Mouse (Mus musculus): ENCODE data around the gene Gm4131. TPM values are rescaled to one million over a fixed set of nuclear protein-coding genes. Genes with fewer than 3 reads are reported as not detected.

Gene Gm4131
- polyA plus RNA-seq, 1 experiment, result not detected

- H3K27ac ChIP-seq (ENCODE audit: control insufficient read depth, insufficient read depth, low read length), result no peak overlapping the region
- TF ChIP-seq POLR2A (IDR thresholded peaks at IDR 0.05; ENCODE audit: control insufficient read depth, extremely low read depth, insufficient read depth, low read length, poor library complexity) (no peak), CTCF (IDR thresholded peaks at IDR 0.05; ENCODE audit: borderline replicate concordance, control insufficient read depth, extremely low read depth, insufficient read depth, low read length, poor library complexity) (no peak)
- no peak overlapping the region for H3K4me3 ChIP-seq (ENCODE audit: control insufficient read depth, insufficient read depth, low read length)
- WGBS, result 79% methylated on average over 2 of the region's 2 CpGs
- H3K36me3 ChIP-seq (ENCODE audit: control insufficient read depth, insufficient read depth, low read length), result no peaks in the 10 kb centered on the region
- no peaks in the 10 kb centered on the region for H3K4me1 ChIP-seq (replicated peaks; ENCODE audit: control insufficient read depth, insufficient read depth, low read length)
- no peak for DNase-seq
- H3K27me3 ChIP-seq (ENCODE audit: control insufficient read depth, insufficient read depth, low read length), result no peaks in the 10 kb centered on the region
Observed at GRCm38 (mm10) chr14:62472061-62472460, 94.7 kb downstream of the Gm4131 start.

- Histone ChIP-seq H3K4me3 (ENCODE audit: control insufficient read depth, insufficient read depth, low read length) (no peak overlapping the region), H3K36me3 (ENCODE audit: control insufficient read depth, insufficient read depth, low read length) (no peaks in the 10 kb centered on the region), H3K27me3 (ENCODE audit: control insufficient read depth, insufficient read depth, low read length) (no peaks in the 10 kb centered on the region), H3K27ac (ENCODE audit: control insufficient read depth, insufficient read depth, low read length) (no peak overlapping the region), H3K4me1 (replicated peaks; ENCODE audit: control insufficient read depth, insufficient read depth, low read length) (no peaks in the 10 kb centered on the region)
- TF ChIP-seq CTCF (IDR thresholded peaks at IDR 0.05; ENCODE audit: borderline replicate concordance, control insufficient read depth, extremely low read depth, insufficient read depth, low read length, poor library complexity), result no peak
- DNase-seq, result no peak
- 90% methylated on average over 5 of the region's 5 CpGs for WGBS
Observed at GRCm38 (mm10) chr14:62468753-62469125, 98.0 kb downstream of the Gm4131 start.

- TF ChIP-seq POLR2A (IDR thresholded peaks at IDR 0.05; ENCODE audit: control insufficient read depth, extremely low read depth, insufficient read depth, low read length, poor library complexity) (no peak), CTCF (IDR thresholded peaks at IDR 0.05; ENCODE audit: borderline replicate concordance, control insufficient read depth, extremely low read depth, insufficient read depth, low read length, poor library complexity) (no peak)
- 90% methylated on average over 6 of the region's 6 CpGs for WGBS
- Histone ChIP-seq H3K4me1 (replicated peaks; ENCODE audit: control insufficient read depth, insufficient read depth, low read length) (no peaks in the 10 kb centered on the region), H3K27me3 (ENCODE audit: control insufficient read depth, insufficient read depth, low read length) (no peaks in the 10 kb centered on the region), H3K4me3 (ENCODE audit: control insufficient read depth, insufficient read depth, low read length) (no peak overlapping the region), H3K36me3 (ENCODE audit: control insufficient read depth, insufficient read depth, low read length) (no peaks in the 10 kb centered on the region), H3K27ac (ENCODE audit: control insufficient read depth, insufficient read depth, low read length) (no peak overlapping the region)
- DNase-seq, result no peak
Observed at GRCm38 (mm10) chr14:62468119-62468752, 98.5 kb downstream of the Gm4131 start.

- Histone ChIP-seq H3K4me1 (replicated peaks; ENCODE audit: control insufficient read depth, insufficient read depth, low read length) (no peaks in the 10 kb centered on the region), H3K4me3 (ENCODE audit: control insufficient read depth, insufficient read depth, low read length) (no peak overlapping the region), H3K36me3 (ENCODE audit: control insufficient read depth, insufficient read depth, low read length) (no peaks in the 10 kb centered on the region), H3K27me3 (ENCODE audit: control insufficient read depth, insufficient read depth, low read length) (no peaks in the 10 kb centered on the region), H3K27ac (ENCODE audit: control insufficient read depth, insufficient read depth, low read length) (no peak overlapping the region)
- TF ChIP-seq POLR2A (IDR thresholded peaks at IDR 0.05; ENCODE audit: control insufficient read depth, extremely low read depth, insufficient read depth, low read length, poor library complexity) (no peak), CTCF (IDR thresholded peaks at IDR 0.05; ENCODE audit: borderline replicate concordance, control insufficient read depth, extremely low read depth, insufficient read depth, low read length, poor library complexity) (no peak)
- WGBS, result 60% methylated on average over 9 of the region's 9 CpGs
- DNase-seq, result no peak
Observed at GRCm38 (mm10) chr14:62464966-62465365, 101.8 kb downstream of the Gm4131 start.

- no peak overlapping the region for H3K4me3 ChIP-seq (ENCODE audit: control insufficient read depth, insufficient read depth, low read length)
- WGBS, result 65% methylated on average over 11 of the region's 11 CpGs
- peak; percentile 14 for DNase-seq
- no peaks in the 10 kb centered on the region for H3K27me3 ChIP-seq (ENCODE audit: control insufficient read depth, insufficient read depth, low read length)
- H3K27ac ChIP-seq (ENCODE audit: control insufficient read depth, insufficient read depth, low read length), result no peak overlapping the region
- TF ChIP-seq POLR2A (IDR thresholded peaks at IDR 0.05; ENCODE audit: control insufficient read depth, extremely low read depth, insufficient read depth, low read length, poor library complexity), result no peak
- TF ChIP-seq CTCF (IDR thresholded peaks at IDR 0.05; ENCODE audit: borderline replicate concordance, control insufficient read depth, extremely low read depth, insufficient read depth, low read length, poor library complexity), result 0 out of 2 replicates have a peak, but pooled peaks have one; percentile 44
- H3K36me3 ChIP-seq (ENCODE audit: control insufficient read depth, insufficient read depth, low read length), result no peaks in the 10 kb centered on the region
- H3K4me1 ChIP-seq (replicated peaks; ENCODE audit: control insufficient read depth, insufficient read depth, low read length), result no peaks in the 10 kb centered on the region
Observed at GRCm38 (mm10) chr14:62459541-62459940, 107.2 kb downstream of the Gm4131 start.

- Histone ChIP-seq H3K27me3 (ENCODE audit: control insufficient read depth, insufficient read depth, low read length) (no peaks in the 10 kb centered on the region), H3K4me3 (ENCODE audit: control insufficient read depth, insufficient read depth, low read length) (no peak overlapping the region), H3K27ac (ENCODE audit: control insufficient read depth, insufficient read depth, low read length) (no peak overlapping the region), H3K4me1 (replicated peaks; ENCODE audit: control insufficient read depth, insufficient read depth, low read length) (no peaks in the 10 kb centered on the region), H3K36me3 (ENCODE audit: control insufficient read depth, insufficient read depth, low read length) (no peaks in the 10 kb centered on the region)
- TF ChIP-seq CTCF (IDR thresholded peaks at IDR 0.05; ENCODE audit: borderline replicate concordance, control insufficient read depth, extremely low read depth, insufficient read depth, low read length, poor library complexity), result peak; percentile 74; the same call in 1 of the 2 replicates
- no peak for TF ChIP-seq POLR2A (IDR thresholded peaks at IDR 0.05; ENCODE audit: control insufficient read depth, extremely low read depth, insufficient read depth, low read length, poor library complexity)
- 23% methylated on average over 22 of the region's 22 CpGs for WGBS
- peak; percentile 84 for DNase-seq
Observed at GRCm38 (mm10) chr14:62457420-62458181, 109.1 kb downstream of the Gm4131 start.
